Mouse (Mus musculus) C2C12 (cell line): ENCODE measurements around the gene Ift81.

ENCODE experiments used
- CTCF ChIP-seq: IDR thresholded peaks from one replicate; pipeline ENCODE4 v1.5.1; 2011; ENCODE audit not compliant: control insufficient read depth, insufficient read depth, insufficient read length
- MYOD1 ChIP-seq: IDR thresholded peaks from one replicate; pipeline ENCODE4 v1.6.1; 2011; ENCODE audit warnings: low read depth; ENCODE audit not compliant: control insufficient read depth, insufficient read length

GRCm38 (mm10) chr5:122560654-122561053 is 53.7 kb downstream of the Ift81 start:
- TF ChIP-seq CTCF (no peak), MYOD1 (no peak)
